Comparison of ENCODE assay signal across 26 mouse cellular contexts in the genomic region with DNA sequence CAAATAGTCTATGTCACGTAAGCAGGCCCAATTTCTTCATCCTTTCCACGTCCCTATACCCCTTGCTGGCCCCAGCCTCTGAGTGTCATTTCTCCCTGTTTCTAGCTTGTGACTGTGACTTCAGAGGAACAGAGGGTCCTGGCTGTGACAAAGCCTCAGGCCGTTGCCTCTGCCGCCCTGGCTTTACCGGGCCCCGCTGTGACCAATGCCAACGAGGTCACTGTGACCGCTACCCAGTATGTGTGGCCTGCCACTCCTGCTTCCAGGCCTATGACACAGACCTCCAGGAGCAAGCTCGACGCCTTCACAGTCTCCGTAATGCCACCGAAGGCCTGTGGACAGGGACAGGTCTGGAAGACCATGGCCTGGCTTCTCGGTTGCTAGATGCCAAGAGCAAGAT. TPM values are rescaled to one million over a fixed set of nuclear protein-coding genes. Genes with fewer than 3 reads are reported as not detected.
DNase-seq lines count a peak whose midpoint lies in the region; ATAC-seq and TF ChIP-seq lines count a peak whose summit lies in the region.
"Had no signal": no experiment of that assay in that cellular context is flagged by ENCODE, and none has a peak within 500 bp of the region (broad histone marks: within the 10 kb centered on the region; RNA-seq: fewer than 3 reads in every experiment).

No protein-coding gene starts in this region.

- H3K4me2 ChIP-seq in heart, embryonic 11.5 days, result no peak overlapping the region
- no peak overlapping the region for H3K4me2 ChIP-seq in heart, embryonic 13.5 days
- H3K4me2 ChIP-seq in kidney, embryonic 15.5 days, result no peak overlapping the region
- H3K4me2 ChIP-seq: forebrain, embryonic 13.5 days; hindbrain, embryonic 13.5 days; intestine, embryonic 15.5 days had no signal

- intact Hi-C loops in left cerebral cortex, adult 2 months (cut with DNase I), result loop anchor here (2.0 to 5.0 kb wide), 2 partner anchors 19 to 115 kb away; no protein-coding TSS in a partner anchor
- intact Hi-C loops in left cerebral cortex, postnatal 14 days (cut with DNase I), result no loop called here

- peak; percentile 94 for DNase-seq in heart, adult 11 months
- no peak for DNase-seq in heart, embryonic 10.5 days (ENCODE audit: low spot score)
- DNase-seq in left cerebral cortex, adult 2 months (ENCODE audit: extremely low spot score in 1 of 2, low spot score in 2 of 2), result no peak
- DNase-seq in left cerebral cortex, postnatal 14 days (ENCODE audit: low spot score in 2 of 2), result no peak
- DNase-seq: adrenal gland, postnatal 10 days; adrenal gland, postnatal 36 days; B cell, adult 2 months; cerebellum, adult 18-20 months; cerebellum, adult 9-10 months; cerebellum, postnatal 14 days; gastrocnemius, postnatal 25 days; kidney, adult 11 months; kidney, adult 8-10 months had no signal

- no peak for ATAC-seq in heart, embryonic 11.5 days (replicated peaks; ENCODE audit: insufficient number of reproducible peaks, low FRiP score, low TSS enrichment)
- no peak for ATAC-seq in heart, embryonic 13.5 days (ENCODE audit: extremely low read depth, insufficient number of reproducible peaks, low FRiP score, low TSS enrichment)
- ATAC-seq in kidney, embryonic 15.5 days (replicated peaks; ENCODE audit: low FRiP score), result no peak
- ATAC-seq: forebrain, embryonic 13.5 days; forebrain, embryonic 16.5 days; hindbrain, embryonic 16.5 days; intestine, embryonic 15.5 days; Patski had no signal

- TF ChIP-seq CTCF in left cerebral cortex, adult 2 months (IDR thresholded peaks at IDR 0.05), result no peak

- H3K4me1 ChIP-seq in heart, embryonic 11.5 days (ENCODE audit: control insufficient read depth, insufficient read depth, low read length), result peaks cover 34% of the 10 kb centered on the region
- peaks cover 72% of the 10 kb centered on the region for H3K4me1 ChIP-seq in heart, embryonic 13.5 days
- H3K4me1 ChIP-seq in heart, embryonic 10.5 days, result peaks cover 53% of the 10 kb centered on the region
- peaks cover 3% of the 10 kb centered on the region; the same call in 1 of the 2 replicates for H3K4me1 ChIP-seq in kidney, embryonic 15.5 days

- H3K27ac ChIP-seq in heart, embryonic 11.5 days (ENCODE audit: low read depth, low read length), result no peak overlapping the region
- peak overlapping the region; percentile 58 for H3K27ac ChIP-seq in heart, embryonic 13.5 days (replicated peaks)
- no peak overlapping the region for H3K27ac ChIP-seq in heart, embryonic 10.5 days
- 0 out of 2 replicates have a peak overlapping the region, but pooled peaks have one; percentile 15 for H3K27ac ChIP-seq in left cerebral cortex, adult 2 months
- no peak overlapping the region for H3K27ac ChIP-seq in kidney, embryonic 15.5 days
- H3K27ac ChIP-seq: forebrain, embryonic 10.5 days; forebrain, embryonic 13.5 days; hindbrain, embryonic 10.5 days; hindbrain, embryonic 13.5 days; intestine, embryonic 15.5 days had no signal

- H3K27me3 ChIP-seq in heart, embryonic 11.5 days (ENCODE audit: control insufficient read depth, insufficient read depth, low read length), result peaks cover 3% of the 10 kb centered on the region; the same call in 1 of the 2 replicates
- no peaks in the 10 kb centered on the region; the same call in 1 of the 2 replicates for H3K27me3 ChIP-seq in heart, embryonic 13.5 days (replicated peaks)
- H3K27me3 ChIP-seq in heart, embryonic 10.5 days (ENCODE audit: insufficient read depth, poor library complexity, severe bottlenecking), result peaks cover 30% of the 10 kb centered on the region
- no peaks in the 10 kb centered on the region for H3K27me3 ChIP-seq in kidney, embryonic 15.5 days
- H3K27me3 ChIP-seq: CH12.LX; forebrain, embryonic 13.5 days; hindbrain, embryonic 13.5 days; intestine, embryonic 15.5 days; Patski had no signal

- H3K4me3 ChIP-seq in heart, embryonic 11.5 days (ENCODE audit: low read depth, low read length), result no peak overlapping the region
- no peak overlapping the region for H3K4me3 ChIP-seq in heart, embryonic 13.5 days
- no peak overlapping the region for H3K4me3 ChIP-seq in heart, embryonic 10.5 days
- no peak overlapping the region for H3K4me3 ChIP-seq in left cerebral cortex, adult 2 months
- no peak overlapping the region for H3K4me3 ChIP-seq in kidney, embryonic 15.5 days (replicated peaks)
- H3K4me3 ChIP-seq: forebrain, embryonic 10.5 days; forebrain, embryonic 13.5 days; hindbrain, embryonic 10.5 days; hindbrain, embryonic 13.5 days; intestine, embryonic 15.5 days had no signal

- WGBS in heart, embryonic 11.5 days (ENCODE audit: insufficient replicate concordance), result 79% methylated on average over 13 of the region's 13 CpGs
- 75% methylated on average over 13 of the region's 13 CpGs for WGBS in heart, embryonic 13.5 days
- 85% methylated on average over 13 of the region's 13 CpGs for WGBS in heart, embryonic 10.5 days
- WGBS in kidney, embryonic 15.5 days, result 85% methylated on average over 13 of the region's 13 CpGs

- no peaks in the 10 kb centered on the region for H3K9me3 ChIP-seq in heart, embryonic 11.5 days (replicated peaks; ENCODE audit: control insufficient read depth, low read length)
- no peaks in the 10 kb centered on the region for H3K9me3 ChIP-seq in heart, embryonic 13.5 days
- H3K9me3 ChIP-seq in heart, embryonic 10.5 days, result no peaks in the 10 kb centered on the region
- no peaks in the 10 kb centered on the region for H3K9me3 ChIP-seq in kidney, embryonic 15.5 days (replicated peaks)
- H3K9me3 ChIP-seq: forebrain, embryonic 10.5 days; forebrain, embryonic 13.5 days; G1E; hindbrain, embryonic 10.5 days; hindbrain, embryonic 13.5 days; intestine, embryonic 15.5 days had no signal

- H3K36me3 ChIP-seq in heart, embryonic 11.5 days (ENCODE audit: control insufficient read depth, insufficient read depth, low read length), result no peaks in the 10 kb centered on the region
- no peaks in the 10 kb centered on the region for H3K36me3 ChIP-seq in heart, embryonic 13.5 days
- no peaks in the 10 kb centered on the region for H3K36me3 ChIP-seq in heart, embryonic 10.5 days
- H3K36me3 ChIP-seq in kidney, embryonic 15.5 days, result no peaks in the 10 kb centered on the region
- H3K36me3 ChIP-seq: forebrain, embryonic 10.5 days; G1E; hindbrain, embryonic 10.5 days; hindbrain, embryonic 13.5 days; intestine, embryonic 15.5 days had no signal

- no peak overlapping the region for H3K9ac ChIP-seq in heart, embryonic 11.5 days (ENCODE audit: low read depth, low read length)
- peak overlapping the region; percentile 54 for H3K9ac ChIP-seq in heart, embryonic 13.5 days
- H3K9ac ChIP-seq in kidney, embryonic 15.5 days, result no peak overlapping the region
- H3K9ac ChIP-seq: forebrain, embryonic 13.5 days; hindbrain, embryonic 13.5 days; intestine, embryonic 15.5 days had no signal

RNA-seq across cellular contexts. Expression of gene Camk1g, which starts 38.1 kb away (rescaled TPM):
- 7.2 and 8.1 TPM in 2 replicates for polyA plus RNA-seq in heart, embryonic 11.5 days (2014; fragmentation: Nextera tagmentation; extraction: Ambion mirVana)
- 7.5 and 8.3 TPM in 2 replicates for polyA plus RNA-seq in heart, embryonic 13.5 days (2015; fragmentation: Nextera tagmentation; extraction: Ambion mirVana)
- polyA plus RNA-seq in heart, embryonic 10.5 days (2016; fragmentation: Nextera tagmentation; extraction: Ambion mirVana), result 7.2 and 8.3 TPM in 2 replicates
- total RNA-seq in left cerebral cortex, adult 2 months (2021), result 10 to 100 TPM; 41.7 to 47.6 TPM
- 10 to 100 TPM; 42.8 to 43.6 TPM for total RNA-seq in left cerebral cortex, postnatal 14 days (2021)
- polyA plus RNA-seq in kidney, embryonic 15.5 days (2015; fragmentation: Nextera tagmentation; extraction: Ambion mirVana), result 11.0 and 14.0 TPM in 2 replicates
- total RNA-seq: CH12.LX, G1E had no signal
- polyA plus RNA-seq: G1E had no signal

RNA-seq across cellular contexts. Expression of gene G0s2, which starts 59.0 kb away (rescaled TPM):
- polyA plus RNA-seq in heart, embryonic 11.5 days (2014; fragmentation: Nextera tagmentation; extraction: Ambion mirVana), result 38.5 and 45.3 TPM in 2 replicates
- 50.8 and 60.1 TPM in 2 replicates for polyA plus RNA-seq in heart, embryonic 13.5 days (2015; fragmentation: Nextera tagmentation; extraction: Ambion mirVana)
- polyA plus RNA-seq in heart, embryonic 10.5 days (2016; fragmentation: Nextera tagmentation; extraction: Ambion mirVana), result 36.1 and 44.0 TPM in 2 replicates
- total RNA-seq in left cerebral cortex, adult 2 months (2021), result 1 to 10 TPM; 6.0 to 7.3 TPM
- 1 to 10 TPM; 4.9 to 6.5 TPM for total RNA-seq in left cerebral cortex, postnatal 14 days (2021)
- polyA plus RNA-seq in kidney, embryonic 15.5 days (2015; fragmentation: Nextera tagmentation; extraction: Ambion mirVana), result 28.6 and 37.1 TPM in 2 replicates
- total RNA-seq: CH12.LX, G1E had no signal
- polyA plus RNA-seq: G1E, Patski had no signal

Comparison
In these comparisons a context has a peak if more than half of its experiments do, and no peak if none do; other contexts are left out.
1. H3K27ac ChIP-seq: peak in heart, embryonic 13.5 days (single experiment) and left cerebral cortex, adult 2 months (single experiment); none in heart, embryonic 11.5 days (single experiment), heart, embryonic 10.5 days (single experiment) and kidney, embryonic 15.5 days (single experiment).